Mouse (Mus musculus): ENCODE measurements around the gene Timm22. TPM values are rescaled to one million over a fixed set of nuclear protein-coding genes. Genes with fewer than 3 reads are reported as not detected.

Gene Timm22
- 10 to 100 TPM; 29.0 to 45.0 TPM for total RNA-seq (2021)
- long read RNA-seq, experiment 1, transcript Timm22-201 (4 exons, 2,817 nt) = major isoform, 38 of 44 reads
- long read RNA-seq, experiment 1, partial matches to known transcripts = 1 of 44 reads
- long read RNA-seq, experiment 1, other reads (novel, unspliced or antisense) = 4 of 44 reads
- long read RNA-seq, experiment 2, transcript Timm22-201 (4 exons, 2,817 nt) = major isoform, 45 of 51 reads
- long read RNA-seq, experiment 2, partial matches to known transcripts = 0 of 51 reads
- long read RNA-seq, experiment 2, other reads (novel, unspliced or antisense) = 4 of 51 reads

- intact Hi-C loops (cut with DNase I) = loop anchor here (1.0 to 5.0 kb wide), 2 partner anchors 154 to 230 kb away; partner anchors contain the start of genes Fam57a and Vps53
- peak; percentile 95 for DNase-seq
- no peak; the same call in 1 of the 2 replicates for TF ChIP-seq CTCF (IDR thresholded peaks at IDR 0.05)
- Histone ChIP-seq H3K27ac (peak within 1 kb of the TSS; percentile 93), H3K4me3 (peak within 1 kb of the TSS; percentile 95)
Measured at GRCm38 (mm10) chr11:76406702-76407583, at the start of gene Timm22. Gene Timm22 (plus strand): TSS chr11:76406952.

DNA sequence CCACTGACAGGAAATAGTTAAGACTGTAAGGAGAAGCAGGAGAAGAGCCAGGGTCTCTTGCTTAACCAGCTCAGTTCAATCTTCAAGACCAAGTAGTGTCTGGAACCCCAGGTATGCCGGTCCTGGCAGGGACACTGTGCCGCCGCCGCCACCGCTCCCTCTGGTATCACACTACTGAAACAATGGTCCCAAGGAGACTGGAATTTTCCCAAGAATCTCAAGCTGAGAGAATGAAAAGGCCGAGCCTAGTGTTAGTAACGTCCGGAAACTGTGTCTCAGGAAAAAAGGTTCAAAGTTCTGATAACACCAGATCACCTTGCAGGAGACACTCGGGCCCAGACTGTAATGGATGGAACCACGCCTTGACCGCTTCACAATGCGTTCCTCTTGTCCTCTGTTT, 49.3 kb upstream of the Timm22 start:
- Histone ChIP-seq H3K27ac (peak overlapping the region; percentile 65), H3K4me3 (peak overlapping the region; percentile 6)
- no peak for TF ChIP-seq CTCF (IDR thresholded peaks at IDR 0.05)
- intact Hi-C loops (cut with DNase I) = no loop called here
- DNase-seq = no peak

GRCm38 (mm10) chr11:76358628-76359320, 48.0 kb upstream of the Timm22 start:
- intact Hi-C loops (cut with DNase I) = no loop called here
- H3K4me3 ChIP-seq = no peak overlapping the region
- no peak for TF ChIP-seq CTCF (IDR thresholded peaks at IDR 0.05)
- peak; percentile 22 for DNase-seq
- H3K27ac ChIP-seq = peak overlapping the region; percentile 65

DNA sequence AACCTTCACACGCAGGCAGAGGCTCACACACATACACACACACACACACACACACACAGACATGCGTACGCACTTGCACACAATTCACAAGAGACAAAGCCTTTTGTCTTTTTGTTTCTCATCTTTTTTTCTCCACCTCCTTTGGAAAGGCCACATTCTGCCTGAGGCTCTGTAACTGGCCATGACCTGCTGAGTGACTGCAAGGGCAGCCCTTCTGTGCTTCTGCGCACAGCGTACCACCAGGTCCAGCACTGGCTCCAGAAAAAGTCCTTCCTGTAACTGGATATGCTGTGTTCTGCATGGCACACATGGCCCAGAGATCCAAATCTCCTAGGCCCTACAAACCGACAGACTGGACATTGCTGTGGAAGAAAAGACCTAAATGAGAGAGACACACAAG, 46.5 kb upstream of the Timm22 start:
- no peak for DNase-seq
- no peak for TF ChIP-seq CTCF (IDR thresholded peaks at IDR 0.05)
- intact Hi-C loops (cut with DNase I) = loop anchor here (5.0 kb wide), 1 partner anchor 37 kb away; the partner anchor contains the start of gene Nxn
- no peak overlapping the region for H3K4me3 ChIP-seq
- peak overlapping the region; percentile 63 for H3K27ac ChIP-seq

DNA sequence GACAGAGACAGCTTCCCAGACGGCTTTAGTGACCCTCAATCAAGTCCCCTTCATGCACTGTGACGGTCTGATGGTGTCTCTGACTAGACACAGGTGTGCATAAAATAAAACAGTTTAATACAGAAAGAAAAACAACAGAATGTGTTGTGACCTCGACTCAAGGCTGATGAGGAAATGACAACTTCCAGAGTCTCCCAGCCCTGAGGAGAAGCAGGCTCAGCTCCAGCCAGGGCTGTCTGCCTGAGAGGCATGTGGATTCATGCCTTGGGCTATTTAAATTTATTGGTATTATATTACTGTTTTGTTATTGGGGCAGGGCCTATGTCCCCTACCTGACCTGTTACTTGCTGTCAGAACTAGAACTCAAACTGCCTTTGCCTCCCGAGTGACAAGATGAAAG, 45.3 kb upstream of the Timm22 start:
- no peak overlapping the region for H3K4me3 ChIP-seq
- peak overlapping the region; percentile 70 for H3K27ac ChIP-seq
- TF ChIP-seq CTCF (IDR thresholded peaks at IDR 0.05) = no peak
- DNase-seq = no peak
- intact Hi-C loops (cut with DNase I) = loop anchor here (5.0 kb wide), 1 partner anchor 36 kb away; the partner anchor contains the start of gene Nxn

- peak overlapping the region; percentile 45 for H3K4me3 ChIP-seq
- intact Hi-C loops (cut with DNase I) = loop anchor here (5.0 kb wide), 1 partner anchor 34 kb away; the partner anchor contains the start of gene Nxn
- no peak for TF ChIP-seq CTCF (IDR thresholded peaks at IDR 0.05)
- peak overlapping the region; percentile 71 for H3K27ac ChIP-seq
- DNase-seq = peak; percentile 28
Measured at GRCm38 (mm10) chr11:76363178-76363577, 43.6 kb upstream of the Timm22 start.

GRCm38 (mm10) chr11:76363636-76364035, 43.1 kb upstream of the Timm22 start:
- peak; percentile 4; the same call in 1 of the 2 replicates for TF ChIP-seq CTCF (IDR thresholded peaks at IDR 0.05)
- H3K27ac ChIP-seq = peak overlapping the region; percentile 71
- peak overlapping the region; percentile 45 for H3K4me3 ChIP-seq
- DNase-seq = peak; percentile 50
- intact Hi-C loops (cut with DNase I) = loop anchor here (5.0 kb wide), 1 partner anchor 34 kb away; the partner anchor contains the start of gene Nxn

GRCm38 (mm10) chr11:76364038-76364437, 42.7 kb upstream of the Timm22 start:
- intact Hi-C loops (cut with DNase I) = loop anchor here (5.0 kb wide), 1 partner anchor 33 kb away; the partner anchor contains the start of gene Nxn
- no peak for DNase-seq
- peak overlapping the region; percentile 45 for H3K4me3 ChIP-seq
- H3K27ac ChIP-seq = peak overlapping the region; percentile 71
- no peak for TF ChIP-seq CTCF (IDR thresholded peaks at IDR 0.05)

DNA sequence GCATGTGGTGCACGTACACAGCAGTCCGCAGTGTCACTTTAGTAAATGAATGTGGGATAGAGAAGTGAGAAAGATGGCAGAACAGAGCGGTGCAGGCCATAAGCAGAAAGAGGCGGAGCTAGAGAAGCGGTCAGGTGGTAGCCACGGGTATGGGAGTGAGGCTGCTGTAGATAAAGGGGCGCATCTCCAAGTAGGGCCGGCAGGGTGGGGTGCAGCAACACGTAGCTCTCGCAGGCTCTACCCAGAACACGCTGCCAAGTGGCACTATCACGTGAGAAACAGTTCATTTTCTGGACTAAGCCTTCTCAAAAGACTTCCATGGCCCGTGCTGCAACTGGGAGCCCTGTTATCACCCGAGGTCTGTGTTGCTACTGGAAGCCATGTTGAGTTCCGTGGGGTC, 40.0 kb upstream of the Timm22 start:
- intact Hi-C loops (cut with DNase I) = loop anchor here (5.0 kb wide), 1 partner anchor 39 kb away; no protein-coding TSS in a partner anchor
- TF ChIP-seq CTCF (IDR thresholded peaks at IDR 0.05) = no peak
- Histone ChIP-seq H3K27ac (no peak overlapping the region), H3K4me3 (no peak overlapping the region)
- no peak for DNase-seq

GRCm38 (mm10) chr11:76370491-76370890, 36.3 kb upstream of the Timm22 start:
- Histone ChIP-seq H3K27ac (no peak overlapping the region; the same call in 1 of the 2 replicates), H3K4me3 (no peak overlapping the region)
- DNase-seq = no peak
- intact Hi-C loops (cut with DNase I) = no loop called here
- TF ChIP-seq CTCF (IDR thresholded peaks at IDR 0.05) = no peak

DNA sequence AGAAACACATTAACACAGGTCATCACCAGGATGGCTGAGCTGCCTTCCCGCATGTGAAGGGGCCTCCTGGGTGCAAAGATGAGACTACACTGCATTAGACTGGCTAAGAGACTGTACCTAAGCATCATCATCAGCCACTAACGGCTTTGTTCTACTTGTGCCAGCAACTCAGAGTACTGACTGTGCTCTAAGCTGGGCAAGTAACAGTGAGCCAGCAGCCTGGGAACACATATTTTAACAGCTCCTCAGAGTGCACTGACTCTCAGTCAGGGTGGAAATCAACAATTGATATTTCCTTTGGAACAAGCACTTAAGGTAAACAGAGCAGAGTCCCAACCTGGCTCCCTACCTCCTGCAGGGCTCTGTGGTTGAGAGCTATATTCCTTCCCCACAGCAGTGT, 34.6 kb upstream of the Timm22 start:
- intact Hi-C loops (cut with DNase I) = no loop called here
- TF ChIP-seq CTCF (IDR thresholded peaks at IDR 0.05) = no peak
- peak overlapping the region; percentile 88 for H3K27ac ChIP-seq
- peak overlapping the region; percentile 43; the same call in 1 of the 2 replicates for H3K4me3 ChIP-seq
- DNase-seq = no peak

DNA sequence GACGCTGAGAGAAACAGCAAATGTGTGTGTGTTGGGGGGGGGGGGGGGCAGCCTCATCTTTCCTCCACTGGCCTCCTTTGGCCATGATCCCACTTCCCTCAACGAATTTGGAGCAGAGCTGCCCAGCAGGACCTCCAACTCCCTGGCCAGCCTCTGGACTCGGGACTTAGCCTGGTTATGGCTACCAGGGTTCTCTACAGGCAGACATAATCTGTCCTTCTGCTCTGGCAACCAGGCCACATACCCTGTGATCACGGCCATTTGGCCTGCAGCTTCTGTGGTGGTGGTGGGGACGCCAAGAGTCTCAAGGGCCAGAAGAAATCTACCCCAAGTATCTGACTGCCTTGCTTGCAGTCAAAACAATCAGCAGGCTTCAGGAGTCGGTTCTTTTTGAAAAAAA, 34.2 kb upstream of the Timm22 start:
- no peak for TF ChIP-seq CTCF (IDR thresholded peaks at IDR 0.05)
- intact Hi-C loops (cut with DNase I) = no loop called here
- peak; percentile 72 for DNase-seq
- peak overlapping the region; percentile 43 for H3K4me3 ChIP-seq
- H3K27ac ChIP-seq = peak overlapping the region; percentile 88

Data from gastrocnemius, adult 2 months (tissue).